ENCODE assay signal across 19 mouse cellular contexts in the genomic region with DNA sequence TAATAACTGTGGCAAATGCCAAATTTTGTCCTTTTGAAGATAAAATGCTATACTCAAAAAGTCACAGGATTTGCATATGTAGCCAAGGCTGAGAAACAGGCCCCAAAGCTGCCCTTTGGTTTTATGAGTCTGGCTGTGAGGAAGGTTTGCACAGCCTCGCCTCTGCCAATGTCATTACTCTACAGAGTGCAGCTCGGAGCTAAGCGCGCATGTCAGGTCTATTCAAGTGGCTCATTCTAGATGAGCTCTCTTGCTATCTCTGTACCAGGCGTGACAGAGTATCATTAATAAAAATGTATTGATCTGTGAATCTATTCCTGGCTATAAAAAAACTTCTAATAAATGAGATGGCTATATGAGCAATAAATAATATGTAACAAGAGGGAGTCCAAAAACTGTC.
"Had no signal": no experiment of that assay in that cellular context is flagged by ENCODE, and none has a peak within 500 bp of the region (broad histone marks: within the 10 kb centered on the region; RNA-seq: fewer than 3 reads in every experiment).

No protein-coding gene starts in this region.

- H3K9me3 ChIP-seq: liver, embryonic 15.5 days; midbrain, embryonic 12.5 days had no signal

- H3K9ac ChIP-seq: liver, embryonic 15.5 days; lung, embryonic 14.5 days; midbrain, embryonic 12.5 days; neural tube, embryonic 12.5 days had no signal

- ATAC-seq: midbrain, embryonic 16.5 days had no signal

- H3K4me2 ChIP-seq: liver, embryonic 15.5 days; lung, embryonic 14.5 days; midbrain, embryonic 12.5 days; neural tube, embryonic 12.5 days had no signal

- DNase-seq: lung, adult 18-20 months; lung, embryonic 14.5 days; lung, postnatal 10 days; lung, postnatal 4 days; midbrain, embryonic 14.5 days; retina, postnatal 1 day; right cerebral cortex, adult 18-20 months; right cerebral cortex, postnatal 25 days; right cerebral cortex, postnatal 4 days; spleen, adult 18-20 months; thymus, adult 18-20 months; thymus, postnatal 14 days; thymus, postnatal 36 days had no signal

- H3K27me3 ChIP-seq: liver, embryonic 15.5 days; midbrain, embryonic 12.5 days; neural tube, embryonic 12.5 days had no signal

- H3K4me3 ChIP-seq: liver, embryonic 15.5 days; midbrain, embryonic 10.5 days; midbrain, embryonic 12.5 days; myocyte; neural tube, embryonic 12.5 days had no signal

- H3K4me1 ChIP-seq: liver, embryonic 15.5 days had no signal

- H3K27ac ChIP-seq: liver, embryonic 15.5 days; midbrain, embryonic 10.5 days; midbrain, embryonic 12.5 days; neural tube, embryonic 12.5 days had no signal
